Mouse (Mus musculus) forebrain, embryonic 16.5 days (tissue): ENCODE measurements around the gene Smg1. TPM values are rescaled to one million over a fixed set of nuclear protein-coding genes. Genes with fewer than 3 reads are reported as not detected.

ENCODE experiments used
- ATAC-seq: fragments of 200-750 bp; cut with Nextera tagmentation; 2 replicates; pipeline ENCODE4 v1.8.0; 2017; ENCODE audit warnings: mild to moderate bottlenecking, moderate library complexity
- H3K27ac ChIP-seq: fragments of 300-500 bp; sonication (generic); 2 replicates; pipeline ENCODE4 v1.5.1; 2014; ENCODE audit warnings: low read length, control low read depth
- H3K27me3 ChIP-seq: fragments of 300-500 bp; sonication (generic); replicated peaks from 2 replicates; pipeline ENCODE4 v1.6.1; 2014; ENCODE audit warnings: low read length; ENCODE audit not compliant: control insufficient read depth, insufficient read depth
- H3K36me3 ChIP-seq: fragments of 300-500 bp; sonication (generic); 2 replicates; pipeline ENCODE4 v1.6.1; 2014; ENCODE audit not compliant: control insufficient read depth, insufficient read depth
- H3K4me1 ChIP-seq: fragments of 300-500 bp; sonication (generic); replicated peaks from 2 replicates; pipeline ENCODE4 v1.6.1; 2014; ENCODE audit warnings: low read length; ENCODE audit not compliant: control insufficient read depth, insufficient read depth
- H3K4me2 ChIP-seq: fragments of 300-500 bp; sonication (generic); 2 replicates; pipeline ENCODE4 v1.6.1; 2014; ENCODE audit warnings: mild to moderate bottlenecking, low read length, control low read depth
- H3K4me3 ChIP-seq: fragments of 300-500 bp; sonication (generic); replicated peaks from 2 replicates; pipeline ENCODE4 v1.5.1; 2014; ENCODE audit warnings: mild to moderate bottlenecking, low read length, control low read depth
- H3K9ac ChIP-seq: fragments of 300-500 bp; sonication (generic); replicated peaks from 2 replicates; pipeline ENCODE4 v1.6.1; 2014; ENCODE audit warnings: low read depth, low read length, control low read depth
- H3K9me3 ChIP-seq: fragments of 300-500 bp; sonication (generic); 2 replicates; pipeline ENCODE4 v1.6.1; 2016; ENCODE audit warnings: low read length; ENCODE audit not compliant: control insufficient read depth
- WGBS: fragments of 180-500 bp; shearing (Covaris S2); extraction: QIAGEN DNeasy Blood & Tissue Kit; methylation state at CpG from one replicate; pipeline ENCODE4 v1.1.7; 2014; 5-methylcytosine and 5-hydroxymethylcytosine counted together
- polyA plus RNA-seq: library from polyadenylated mRNA; unstranded; fragments of >200 nt; fragmentation: Nextera tagmentation; extraction: Ambion mirVana; gene quantifications from 2 replicates; pipeline ENCODE4 v1.2.1, GENCODE M21; 2015

Gene Smg1
- polyA plus RNA-seq, 1 experiment from 2014 or later: 21.6 TPM

GRCm38 (mm10) chr7:118129430-118130041 lies 113.9 kb downstream of the Smg1 start, which contains the start of gene Arl6ip1:
Gene Arl6ip1, minus strand, starts transcription at chr7:118129662.
- Histone ChIP-seq H3K9ac (peak within 1 kb of the TSS; percentile 89), H3K4me2 (peak within 1 kb of the TSS; percentile 68), H3K4me3 (peak within 1 kb of the TSS; percentile 95), H3K27me3 (no peaks in the 10 kb centered on the region), H3K9me3 (no peaks in the 10 kb centered on the region), H3K4me1 (peaks cover 22% of the 10 kb centered on the region), H3K36me3 (peaks cover 1% of the 10 kb centered on the region; the same call in 1 of the 2 replicates), H3K27ac (peak within 1 kb of the TSS; percentile 90)
- under 1% methylated on average over 39 of the region's 39 CpGs for WGBS
- ATAC-seq: peak; percentile 98

- Histone ChIP-seq H3K27ac (peak overlapping the region; percentile 90), H3K36me3 (no peaks in the 10 kb centered on the region; the same call in 1 of the 2 replicates), H3K4me2 (peak overlapping the region; percentile 68), H3K9me3 (no peaks in the 10 kb centered on the region), H3K9ac (peak overlapping the region; percentile 89), H3K4me3 (peak overlapping the region; percentile 95), H3K4me1 (peaks cover 22% of the 10 kb centered on the region), H3K27me3 (no peaks in the 10 kb centered on the region)
- WGBS: under 1% methylated on average over 21 of the region's 21 CpGs
- peak; percentile 70 for ATAC-seq
Measured at GRCm38 (mm10) chr7:118128925-118129429, 114.5 kb downstream of the Smg1 start.

- H3K27ac ChIP-seq: no peak overlapping the region
- H3K4me2 ChIP-seq: peak overlapping the region; percentile 25
- 63% methylated on average over 11 of the region's 11 CpGs for WGBS
- no peak overlapping the region for H3K4me3 ChIP-seq
- peaks cover 22% of the 10 kb centered on the region for H3K4me1 ChIP-seq
- no peaks in the 10 kb centered on the region for H3K27me3 ChIP-seq
- ATAC-seq: no peak
- no peak overlapping the region for H3K9ac ChIP-seq
- H3K9me3 ChIP-seq: no peaks in the 10 kb centered on the region
- H3K36me3 ChIP-seq: peaks cover 6% of the 10 kb centered on the region
Measured at GRCm38 (mm10) chr7:118126219-118126875, 117.1 kb downstream of the Smg1 start.

GRCm38 (mm10) chr7:118125736-118126135 lies 117.7 kb downstream of the Smg1 start:
- no peak for ATAC-seq

GRCm38 (mm10) chr7:118123512-118124411 lies 119.7 kb downstream of the Smg1 start:
- no peak for ATAC-seq

More at GRCm38 (mm10) chr7:118125736-118126135, 117.7 kb downstream of the Smg1 start:
- no peak overlapping the region for H3K4me2 ChIP-seq
- no peaks in the 10 kb centered on the region for H3K27me3 ChIP-seq
- H3K4me3 ChIP-seq: no peak overlapping the region
- peaks cover 22% of the 10 kb centered on the region for H3K4me1 ChIP-seq
- H3K27ac ChIP-seq: no peak overlapping the region
- H3K9me3 ChIP-seq: no peaks in the 10 kb centered on the region
- H3K9ac ChIP-seq: no peak overlapping the region
- H3K36me3 ChIP-seq: peaks cover 8% of the 10 kb centered on the region

DNA sequence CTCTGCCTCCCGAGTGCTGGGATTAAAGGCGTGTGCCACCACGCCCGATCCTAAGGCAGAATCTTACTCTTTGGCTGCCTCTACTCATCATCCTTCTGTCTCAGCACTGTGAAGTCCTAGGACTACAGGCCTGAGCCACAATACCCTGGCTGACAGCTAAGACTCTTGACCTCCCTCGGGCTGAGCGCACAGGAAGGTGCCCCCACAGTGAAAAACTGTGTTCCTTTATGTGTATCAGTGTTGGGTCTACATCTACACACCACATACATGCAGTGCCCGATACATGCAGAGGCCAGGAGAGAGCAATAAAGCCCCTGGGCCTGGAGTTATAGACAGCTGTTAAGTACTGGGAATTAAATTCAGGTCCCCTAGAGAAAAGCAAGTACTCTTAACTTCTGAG lies 121.2 kb downstream of the Smg1 start:
- no peaks in the 10 kb centered on the region for H3K27me3 ChIP-seq
- H3K27ac ChIP-seq: no peak overlapping the region
- 96% methylated on average over 7 of the region's 7 CpGs for WGBS
- H3K9ac ChIP-seq: no peak overlapping the region
- peaks cover 12% of the 10 kb centered on the region for H3K4me1 ChIP-seq
- no peaks in the 10 kb centered on the region for H3K9me3 ChIP-seq
- no peak overlapping the region for H3K4me2 ChIP-seq
- H3K4me3 ChIP-seq: no peak overlapping the region
- ATAC-seq: no peak
- H3K36me3 ChIP-seq: peaks cover 24% of the 10 kb centered on the region

More at GRCm38 (mm10) chr7:118123512-118124411, 119.7 kb downstream of the Smg1 start:
- Histone ChIP-seq H3K27me3 (no peaks in the 10 kb centered on the region), H3K4me1 (peaks cover 22% of the 10 kb centered on the region), H3K4me2 (no peak overlapping the region), H3K9ac (no peak overlapping the region), H3K9me3 (no peaks in the 10 kb centered on the region), H3K27ac (no peak overlapping the region), H3K4me3 (no peak overlapping the region), H3K36me3 (peaks cover 19% of the 10 kb centered on the region)
- WGBS: 83% methylated on average over 4 of the region's 4 CpGs

DNA sequence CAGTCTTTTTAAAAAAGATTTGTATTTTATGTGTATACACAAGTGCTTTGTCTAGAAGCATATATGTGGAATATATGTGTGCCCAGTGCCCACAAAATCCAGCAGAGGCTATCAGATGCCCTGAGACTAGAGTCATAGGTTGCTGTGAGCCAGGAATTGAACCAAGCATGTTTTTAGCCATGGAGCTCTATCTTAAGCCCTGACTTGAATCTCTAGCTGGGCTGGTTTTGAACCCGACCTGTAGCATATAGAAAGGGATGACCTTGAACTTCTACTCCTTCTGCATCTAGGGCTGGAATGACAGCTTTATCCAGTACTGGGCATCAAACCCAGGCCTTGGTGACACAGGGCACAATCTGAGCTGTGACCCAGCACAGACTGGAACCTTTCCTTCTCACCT lies 122.8 kb downstream of the Smg1 start:
- Histone ChIP-seq H3K36me3 (peaks cover 24% of the 10 kb centered on the region), H3K27me3 (no peaks in the 10 kb centered on the region), H3K4me2 (no peak overlapping the region), H3K4me3 (no peak overlapping the region), H3K27ac (no peak overlapping the region), H3K9me3 (no peaks in the 10 kb centered on the region), H3K4me1 (0 out of 2 replicates have a peak, but pooled peaks cover 3% of the 10 kb centered on the region), H3K9ac (no peak overlapping the region)
- WGBS: 71% methylated on average over 1 of the region's 1 CpGs
- no peak for ATAC-seq

GRCm38 (mm10) chr7:118119946-118120345 lies 123.5 kb downstream of the Smg1 start:
- H3K4me3 ChIP-seq: no peak overlapping the region
- H3K4me2 ChIP-seq: no peak overlapping the region
- peaks cover 24% of the 10 kb centered on the region for H3K36me3 ChIP-seq
- peaks cover 6% of the 10 kb centered on the region for H3K4me1 ChIP-seq
- WGBS: 87% methylated on average over 5 of the region's 5 CpGs
- no peak overlapping the region for H3K9ac ChIP-seq
- ATAC-seq: no peak
- H3K27me3 ChIP-seq: no peaks in the 10 kb centered on the region
- no peak overlapping the region for H3K27ac ChIP-seq
- no peaks in the 10 kb centered on the region for H3K9me3 ChIP-seq

- WGBS: 46% methylated on average over 2 of the region's 2 CpGs
Measured at GRCm38 (mm10) chr7:118119142-118119541, 124.3 kb downstream of the Smg1 start.

More at GRCm38 (mm10) chr7:118119142-118119541, 124.3 kb downstream of the Smg1 start:
- H3K9ac ChIP-seq: no peak overlapping the region
- ATAC-seq: no peak
- no peaks in the 10 kb centered on the region for H3K9me3 ChIP-seq
- H3K27ac ChIP-seq: no peak overlapping the region
- H3K27me3 ChIP-seq: no peaks in the 10 kb centered on the region
- H3K4me2 ChIP-seq: no peak overlapping the region
- peaks cover 14% of the 10 kb centered on the region for H3K4me1 ChIP-seq
- peaks cover 27% of the 10 kb centered on the region for H3K36me3 ChIP-seq
- no peak overlapping the region for H3K4me3 ChIP-seq
